Mouse (Mus musculus) liver, postnatal 0 days (tissue): ENCODE results near the gene Dlst.

ENCODE experiments used
- CTCF ChIP-seq: sonication (generic); IDR thresholded peaks from 2 replicates; pipeline ENCODE4 v1.5.1; 2016; ENCODE audit warnings: antibody characterized with exemption, low read depth
- EP300 ChIP-seq: IDR thresholded peaks from 2 replicates; pipeline ENCODE4 v1.6.1; 2016; ENCODE audit warnings: antibody characterized with exemption, low read depth, mild to moderate bottlenecking

DNA sequence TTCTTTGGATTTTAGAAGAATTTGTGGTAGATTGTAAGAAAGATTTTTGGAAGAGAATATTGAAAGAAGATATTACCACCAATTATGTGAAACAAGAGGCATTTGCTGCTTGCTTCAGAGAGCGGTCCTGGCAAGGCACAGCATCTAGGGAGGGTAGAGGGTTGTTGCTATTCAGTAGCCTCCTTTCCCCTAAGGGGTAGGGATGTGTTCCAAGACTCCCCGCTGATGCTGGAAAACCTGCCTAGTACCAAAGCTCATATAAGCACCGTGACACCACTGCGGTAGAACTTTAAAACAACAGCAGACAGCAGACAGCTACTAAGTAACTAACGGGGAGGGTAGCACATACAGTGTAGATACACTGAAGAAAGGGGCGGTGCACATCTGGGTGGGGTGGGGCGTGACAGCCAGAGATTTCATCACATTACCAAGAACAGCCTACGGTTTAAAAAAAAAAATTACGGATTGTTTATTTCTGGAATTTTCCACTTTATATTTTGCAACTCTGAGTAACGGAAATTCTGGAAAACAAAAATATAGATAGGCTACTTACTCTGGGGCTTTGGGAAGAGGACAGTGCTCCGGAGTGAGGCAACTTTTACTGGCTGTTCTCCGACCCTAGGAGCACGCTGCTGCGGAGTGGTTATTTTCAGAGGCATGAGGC is 47.3 kb downstream of the Dlst start:
- TF ChIP-seq CTCF (no peak), EP300 (no peak)
